In the genomic region with DNA sequence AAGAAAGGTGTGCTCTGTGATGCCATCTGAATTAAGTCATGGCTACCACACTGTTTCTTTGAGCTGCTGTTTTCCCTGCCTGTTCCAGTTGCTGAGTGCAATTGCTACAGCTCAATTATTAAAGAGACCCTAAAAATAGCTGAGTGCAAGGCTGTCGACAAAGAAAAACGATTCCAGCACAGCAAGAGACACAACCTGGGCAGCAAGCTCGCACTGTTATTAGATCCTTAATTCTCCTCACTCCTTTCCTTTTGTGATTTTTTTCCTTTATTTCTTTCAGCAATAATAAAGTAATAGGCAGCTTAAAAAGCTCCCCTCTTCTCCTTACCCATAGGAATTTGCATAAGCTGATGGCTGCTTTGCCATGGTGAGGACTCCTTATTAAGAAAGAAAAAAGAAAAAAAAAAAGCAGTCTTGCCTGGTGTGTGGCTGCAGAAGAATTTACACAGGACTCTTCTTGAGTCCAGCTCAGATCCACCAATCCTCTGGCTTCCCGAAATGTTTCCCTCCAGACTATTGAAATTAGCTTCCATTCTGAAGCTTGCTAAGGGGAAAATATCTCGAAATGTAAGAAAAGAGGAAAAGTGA, we compare ENCODE assay signal across 23 mouse cellular contexts.
DNase-seq lines count a peak whose midpoint lies in the region; ATAC-seq lines count a peak whose summit lies in the region.
"Had no signal": no experiment of that assay in that cellular context is flagged by ENCODE, and none has a peak within 500 bp of the region (broad histone marks: within the 10 kb centered on the region; RNA-seq: fewer than 3 reads in every experiment).

No protein-coding gene starts in this region.

- H3K9ac ChIP-seq in neural tube, embryonic 13.5 days = no peak overlapping the region
- no peak overlapping the region for H3K9ac ChIP-seq in forebrain, embryonic 15.5 days (replicated peaks)
- H3K9ac ChIP-seq in midbrain, embryonic 12.5 days (replicated peaks) = no peak overlapping the region
- H3K9ac ChIP-seq in neural tube, embryonic 15.5 days (replicated peaks) = no peak overlapping the region
- H3K9ac ChIP-seq: heart, embryonic 15.5 days; liver, postnatal 0 days had no signal

- DNase-seq in neural tube, embryonic 10.5 days (ENCODE audit: extremely low spot score, low spot score) = no peak
- no peak for DNase-seq in spleen, postnatal 14 days (ENCODE audit: low spot score in 2 of 2)
- DNase-seq in left cerebral cortex, adult 18-20 months (ENCODE audit: low spot score in 2 of 2) = no peak
- DNase-seq in Muller cell, postnatal 12 days (ENCODE audit: inconsistent ontology term) = no peak
- DNase-seq: adrenal gland, adult 2 months; cerebellum, adult 9-11 months; gastrocnemius, postnatal 10 days; heart, adult 18-20 months; heart, postnatal 4 days; kidney, adult 11 months; liver, postnatal 0 days; lung, postnatal 14 days; thymus, postnatal 4 days had no signal

- no peaks in the 10 kb centered on the region for H3K9me3 ChIP-seq in neural tube, embryonic 13.5 days
- H3K9me3 ChIP-seq in forebrain, embryonic 15.5 days = no peaks in the 10 kb centered on the region
- no peaks in the 10 kb centered on the region for H3K9me3 ChIP-seq in midbrain, embryonic 12.5 days
- H3K9me3 ChIP-seq in neural tube, embryonic 15.5 days (replicated peaks) = no peaks in the 10 kb centered on the region
- H3K9me3 ChIP-seq: heart, embryonic 15.5 days; limb, embryonic 10.5 days had no signal

- no peaks in the 10 kb centered on the region for H3K36me3 ChIP-seq in neural tube, embryonic 13.5 days
- no peaks in the 10 kb centered on the region for H3K36me3 ChIP-seq in forebrain, embryonic 15.5 days
- no peaks in the 10 kb centered on the region for H3K36me3 ChIP-seq in midbrain, embryonic 12.5 days
- H3K36me3 ChIP-seq in neural tube, embryonic 15.5 days = no peaks in the 10 kb centered on the region
- H3K36me3 ChIP-seq: heart, embryonic 15.5 days; limb, embryonic 10.5 days had no signal

- peaks cover 9% of the 10 kb centered on the region for H3K4me1 ChIP-seq in neural tube, embryonic 13.5 days (replicated peaks)
- H3K4me1 ChIP-seq in forebrain, embryonic 15.5 days = peaks cover 11% of the 10 kb centered on the region
- H3K4me1 ChIP-seq in midbrain, embryonic 12.5 days = peaks cover 9% of the 10 kb centered on the region; the same call in 1 of the 2 replicates
- peaks cover 11% of the 10 kb centered on the region for H3K4me1 ChIP-seq in neural tube, embryonic 15.5 days
- H3K4me1 ChIP-seq: limb, embryonic 10.5 days had no signal

- H3K27ac ChIP-seq in neural tube, embryonic 13.5 days (replicated peaks) = peak overlapping the region; percentile 62
- H3K27ac ChIP-seq in forebrain, embryonic 15.5 days (replicated peaks) = peak overlapping the region; percentile 72
- H3K27ac ChIP-seq in midbrain, embryonic 12.5 days (replicated peaks) = 0 out of 2 replicates have a peak overlapping the region, but pooled peaks have one; percentile 4
- peak overlapping the region; percentile 54 for H3K27ac ChIP-seq in neural tube, embryonic 15.5 days (replicated peaks)
- H3K27ac ChIP-seq: heart, embryonic 15.5 days; kidney, postnatal 0 days; left cerebral cortex, adult 2 months; limb, embryonic 10.5 days had no signal

- no peak overlapping the region for H3K4me3 ChIP-seq in neural tube, embryonic 13.5 days
- no peak overlapping the region for H3K4me3 ChIP-seq in forebrain, embryonic 15.5 days
- H3K4me3 ChIP-seq in midbrain, embryonic 12.5 days = no peak overlapping the region
- H3K4me3 ChIP-seq in neural tube, embryonic 15.5 days (replicated peaks) = no peak overlapping the region
- H3K4me3 ChIP-seq: erythroblast, embryonic 14.5 days; heart, embryonic 15.5 days; left cerebral cortex, adult 2 months; limb, embryonic 10.5 days; myocyte had no signal

- no peak for ATAC-seq in neural tube, embryonic 13.5 days (ENCODE audit: low read depth)
- no peak for ATAC-seq in forebrain, embryonic 15.5 days (replicated peaks)
- ATAC-seq in midbrain, embryonic 12.5 days (ENCODE audit: low FRiP score, low read depth) = 0 out of 2 replicates have a peak, but pooled peaks have one; percentile 38
- ATAC-seq in neural tube, embryonic 15.5 days (ENCODE audit: low FRiP score) = no peak
- ATAC-seq: liver, postnatal 0 days had no signal

- WGBS in neural tube, embryonic 13.5 days = 49% methylated on average over 5 of the region's 5 CpGs
- WGBS in forebrain, embryonic 15.5 days = 4% methylated on average over 5 of the region's 5 CpGs
- 36% methylated on average over 5 of the region's 5 CpGs for WGBS in midbrain, embryonic 12.5 days
- 40% methylated on average over 5 of the region's 5 CpGs for WGBS in neural tube, embryonic 15.5 days

- no peaks in the 10 kb centered on the region for H3K27me3 ChIP-seq in neural tube, embryonic 13.5 days
- no peaks in the 10 kb centered on the region for H3K27me3 ChIP-seq in forebrain, embryonic 15.5 days
- no peaks in the 10 kb centered on the region for H3K27me3 ChIP-seq in midbrain, embryonic 12.5 days
- no peaks in the 10 kb centered on the region for H3K27me3 ChIP-seq in neural tube, embryonic 15.5 days (replicated peaks)
- H3K27me3 ChIP-seq: heart, embryonic 15.5 days had no signal

- no peak overlapping the region for H3K4me2 ChIP-seq in neural tube, embryonic 13.5 days
- H3K4me2 ChIP-seq in forebrain, embryonic 15.5 days (replicated peaks) = no peak overlapping the region
- no peak overlapping the region for H3K4me2 ChIP-seq in midbrain, embryonic 12.5 days (replicated peaks)
- H3K4me2 ChIP-seq in neural tube, embryonic 15.5 days = no peak overlapping the region
- H3K4me2 ChIP-seq: heart, embryonic 15.5 days had no signal

Comparison
In these comparisons a context has a peak if more than half of its experiments do, and no peak if none do; other contexts are left out.
1. H3K27ac ChIP-seq: peak in every context shown above with its lines; median percentile 72 in forebrain, embryonic 15.5 days; 62 in neural tube, embryonic 13.5 days; 54 in neural tube, embryonic 15.5 days; 4 in midbrain, embryonic 12.5 days.